Mouse (Mus musculus) lung, adult 2 months (tissue): ENCODE results near the gene 1810009J06Rik.

ENCODE experiments used
- CTCF ChIP-seq: fragments of 200-500 bp; IDR thresholded peaks from 2 replicates; pipeline ENCODE4 v1.5.1; 2011; ENCODE audit warnings: mild to moderate bottlenecking, low read length, control low read depth; ENCODE audit not compliant: insufficient read depth
- POLR2A ChIP-seq: fragments of 200-500 bp; IDR thresholded peaks from 2 replicates; pipeline ENCODE4 v1.6.1; 2011; ENCODE audit warnings: low read depth, mild to moderate bottlenecking, control low read depth, low read length, borderline replicate concordance; ENCODE audit errors: extremely low read depth

DNA sequence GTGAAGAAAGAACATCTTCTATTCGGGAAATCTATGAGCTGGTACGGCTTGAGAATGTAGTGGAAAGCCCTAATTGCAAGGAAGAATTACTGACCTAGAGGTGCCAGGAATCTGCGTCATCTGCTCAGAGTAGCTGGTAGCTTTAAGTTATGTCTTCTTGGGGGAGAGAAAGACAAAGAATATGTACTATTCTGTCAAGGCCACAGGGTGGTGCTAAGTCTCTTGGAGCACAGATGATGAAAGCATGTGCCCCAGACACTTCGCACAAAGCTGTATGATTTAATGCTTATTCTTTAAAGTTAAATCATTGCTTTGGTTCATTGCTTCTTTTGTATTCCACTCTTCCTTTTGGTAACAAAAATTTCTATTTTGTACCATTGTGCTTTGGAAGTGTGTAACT, 50.5 kb downstream of the 1810009J06Rik start:
- TF ChIP-seq CTCF (no peak), POLR2A (no peak)
